Mouse (Mus musculus) inflammation-experienced regulatory T-cells, adult 6 months (primary cell): ENCODE measurements at regions not wholly inside any gene's neighbourhood (a gene's known extent, or its start where the extent isn't known, plus 50 kb on each side); places are given as distances from the start of the nearest gene placed in this dataset.
A peak's percentile ranks its signal among the peaks of the same experiment; 100 is the strongest.

Source experiments
- ATAC-seq: one replicate; pipeline ENCODE4 v1.8.0; 2017

DNA sequence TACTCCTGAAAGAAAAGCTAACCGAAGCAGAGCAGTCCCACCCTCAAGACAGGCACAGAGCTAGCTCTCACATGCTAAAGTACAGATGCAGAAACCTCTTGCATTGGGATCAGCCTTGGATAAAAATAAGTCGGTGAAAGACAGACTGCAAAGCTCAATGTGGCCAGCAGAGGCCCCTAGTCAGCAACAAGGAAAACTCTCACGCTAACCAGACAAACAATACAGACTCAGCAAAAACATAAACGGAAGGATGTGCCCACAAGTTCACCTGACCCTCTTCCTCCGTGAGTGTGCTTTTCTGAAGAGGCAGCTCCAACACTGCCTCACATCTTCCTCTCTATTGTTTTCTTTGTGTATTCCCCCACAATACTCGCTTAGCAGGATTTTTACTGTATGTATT lies 77.8 kb downstream of the Rpia start:
- peak; percentile 92 for ATAC-seq

DNA sequence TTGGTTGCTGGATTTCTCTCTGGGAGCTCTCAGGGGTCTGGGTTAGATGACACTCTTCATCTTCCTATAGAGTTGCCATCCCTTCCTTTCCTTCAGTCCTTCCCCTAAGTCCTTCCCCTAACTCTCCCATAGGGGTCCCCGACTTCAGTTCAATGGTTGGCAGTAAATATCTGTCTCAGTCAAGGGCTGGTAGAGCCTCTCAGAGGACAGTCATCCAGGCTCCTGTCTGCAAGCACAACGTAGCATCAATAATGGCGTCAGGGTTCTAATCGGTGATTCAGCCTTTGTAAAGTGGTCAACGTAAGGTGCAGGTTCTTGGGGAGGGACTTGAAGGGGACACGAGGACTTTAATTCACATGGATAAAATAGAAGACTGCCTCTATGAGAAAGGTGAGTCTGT lies 78.4 kb downstream of the Rpia start:
- no peak for ATAC-seq

DNA sequence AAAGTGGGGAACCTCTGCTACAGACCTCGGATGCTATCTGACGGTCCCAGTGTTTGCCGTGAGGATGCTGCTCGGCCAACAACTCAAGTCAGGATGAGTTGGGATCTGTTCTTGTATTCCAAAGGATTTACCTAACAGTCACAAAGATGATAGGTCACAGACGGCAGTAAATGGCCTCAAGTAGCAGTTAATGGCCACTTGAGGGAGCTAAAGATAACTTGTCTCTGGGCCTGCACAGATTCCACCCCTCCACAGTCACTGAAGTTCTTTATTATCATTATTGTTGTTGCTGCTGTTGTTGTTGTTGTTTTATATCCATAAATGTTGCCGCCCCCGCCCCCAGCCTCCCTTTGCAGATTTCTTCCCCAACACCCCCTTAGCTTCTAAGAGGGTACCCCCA lies 78.9 kb downstream of the Rpia start:
- ATAC-seq = peak; percentile 35

DNA sequence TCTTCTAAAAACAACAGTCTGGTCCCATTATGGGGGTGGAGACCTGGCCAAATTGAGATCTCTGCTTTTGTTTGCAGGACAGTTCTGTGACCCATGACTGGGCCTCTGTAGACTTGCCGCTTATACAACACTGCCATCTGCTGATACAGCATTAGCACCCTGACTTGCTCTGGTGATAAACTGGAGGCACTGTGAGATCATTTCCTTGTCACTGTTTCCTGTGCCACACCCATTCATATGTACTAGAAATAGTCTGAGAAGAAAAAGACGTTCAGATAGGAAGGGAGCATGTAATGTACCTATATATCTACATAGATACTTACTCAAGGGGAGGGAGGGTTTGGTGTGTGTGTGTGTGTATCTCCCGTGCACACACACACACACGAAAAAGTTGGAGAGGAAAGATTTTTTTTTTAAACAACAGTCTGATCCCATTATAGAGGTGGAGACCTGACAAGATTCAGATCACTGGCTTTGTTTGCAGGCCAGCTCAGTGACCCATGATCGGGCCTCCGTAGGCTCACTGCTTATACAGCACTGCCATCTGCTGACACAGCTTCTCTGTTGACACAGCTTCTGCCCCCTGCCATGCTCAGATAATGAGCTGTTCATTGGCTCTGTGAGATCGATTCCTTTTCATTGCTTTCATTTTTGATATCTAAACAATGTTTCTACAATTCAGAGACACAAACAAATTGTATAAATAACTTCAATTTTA lies 82.5 kb downstream of the Rpia start:
- ATAC-seq = peak; percentile 88

DNA sequence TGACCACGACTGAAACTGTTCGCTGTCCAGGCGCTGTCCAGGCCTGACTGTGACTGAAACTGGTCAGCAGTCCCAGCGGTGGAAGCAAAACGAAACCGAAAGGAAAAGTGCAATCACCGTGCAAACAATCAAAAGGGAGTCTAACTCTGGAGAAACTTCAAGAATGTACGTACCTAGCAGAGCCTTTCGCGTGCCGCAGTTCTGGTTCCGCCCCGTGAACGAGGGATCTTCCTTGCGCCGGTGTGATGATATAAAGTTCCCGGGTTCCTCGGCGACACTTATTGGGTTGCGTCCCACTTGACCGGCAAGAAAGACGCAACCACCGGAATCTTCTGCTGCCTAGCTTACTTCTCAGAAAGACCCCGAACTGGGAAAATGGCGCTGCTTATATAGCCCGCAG lies 96.4 kb downstream of the Rpia start:
- no peak for ATAC-seq
